Mouse (Mus musculus) ES-E14 (cell line): Measurements from ENCODE around the gene Tas1r2. TPM values are rescaled to one million over a fixed set of nuclear protein-coding genes. Genes with fewer than 3 reads are reported as not detected.
A peak's percentile ranks its signal among the peaks of the same experiment; 100 is the strongest.

Experiments
- DNase-seq: peaks from one replicate; pipeline ENCODE4 v3.0.0-alpha.2; 2013; ENCODE audit warnings: low read depth, low spot score
- H3K27ac ChIP-seq: 2 replicates; pipeline ENCODE4 v1.5.1; 2012; ENCODE audit warnings: low read depth, mild to moderate bottlenecking, low read length, moderate library complexity, mixed read lengths; ENCODE audit not compliant: poor library complexity, insufficient read depth, severe bottlenecking
- H3K36me3 ChIP-seq: 2 replicates; pipeline ENCODE4 v1.6.1; 2012; ENCODE audit warnings: mild to moderate bottlenecking, low read length, moderate library complexity, mixed read lengths; ENCODE audit not compliant: control insufficient read depth, poor library complexity, insufficient read depth, severe bottlenecking
- H3K4me1 ChIP-seq, 2 experiments: fragments of 150-350 bp in 1 of 2; sonication (generic) in 1 of 2; 2 replicates each; pipeline ENCODE4 v1.6.1; 2012; ENCODE audit warnings: low read length in 2 of 2, mild to moderate bottlenecking in 1 of 2, mixed read lengths in 1 of 2; ENCODE audit not compliant: control insufficient read depth in 2 of 2, insufficient read depth in 2 of 2, poor library complexity in 1 of 2
- H3K4me3 ChIP-seq, 2 experiments: fragments of 150-350 bp in 1 of 2; sonication (generic) in 1 of 2; 2 replicates each; pipeline ENCODE4 v1.5.1; 2012; ENCODE audit warnings: low read length in 2 of 2, low read depth in 1 of 2, mild to moderate bottlenecking in 1 of 2, mixed read lengths in 1 of 2; ENCODE audit not compliant: insufficient read depth in 1 of 2, poor library complexity in 1 of 2, severe bottlenecking in 1 of 2
- H3K9ac ChIP-seq: 2 replicates; pipeline ENCODE4 v1.6.1; 2012; ENCODE audit warnings: low read depth, mild to moderate bottlenecking, low read length, mixed read lengths; ENCODE audit not compliant: poor library complexity, insufficient read depth, severe bottlenecking
- H3K9me3 ChIP-seq: fragments of 150-350 bp; sonication (generic); 2 replicates; pipeline ENCODE4 v1.6.1; 2012; ENCODE audit warnings: low read depth, mild to moderate bottlenecking, low read length; ENCODE audit not compliant: control insufficient read depth, insufficient read depth
- CHD2 ChIP-seq: IDR thresholded peaks from 2 replicates; pipeline ENCODE4 v1.6.1; 2014; ENCODE audit warnings: mild to moderate bottlenecking, low read depth, low read length, inconsistent platforms
- HCFC1 ChIP-seq: IDR thresholded peaks from 2 replicates; pipeline ENCODE4 v1.6.1; 2012; ENCODE audit warnings: low read length, inconsistent platforms, borderline replicate concordance; ENCODE audit not compliant: insufficient read depth
- MAFK ChIP-seq: IDR thresholded peaks from 2 replicates; pipeline ENCODE4 v1.6.1; 2014; ENCODE audit warnings: mild to moderate bottlenecking, low read depth, low read length, inconsistent platforms; ENCODE audit not compliant: insufficient read depth
- ZC3H11A ChIP-seq: IDR thresholded peaks from 2 replicates; pipeline ENCODE4 v1.6.1; 2012; ENCODE audit warnings: low read depth, mild to moderate bottlenecking, inconsistent platforms, low read length, borderline replicate concordance
- ZNF384 ChIP-seq: IDR thresholded peaks from 2 replicates; pipeline ENCODE4 v1.6.1; 2012; ENCODE audit warnings: low read depth, low read length, inconsistent platforms
- in situ Hi-C, 2 experiments: fragments of 600-800 bp; cut with MboI; formaldehyde crosslinking; loops; one replicate each; pipeline ENCODE4 v1.15.1; 2025; ENCODE audit warnings: low sequenced_read_pairs in 2 of 2, inconsistent platforms in 1 of 2; ENCODE audit not compliant: unreplicated experiment in 2 of 2
- total RNA-seq: library from RNA; depleted of rRNA; stranded (reverse); fragments of 300-350 nt; gene quantifications from 2 replicates; pipeline ENCODE4 v1.2.3, GENCODE M21; 2012

Tas1r2 gene
- total RNA-seq, 1 experiment: 0.09 TPM

DNA sequence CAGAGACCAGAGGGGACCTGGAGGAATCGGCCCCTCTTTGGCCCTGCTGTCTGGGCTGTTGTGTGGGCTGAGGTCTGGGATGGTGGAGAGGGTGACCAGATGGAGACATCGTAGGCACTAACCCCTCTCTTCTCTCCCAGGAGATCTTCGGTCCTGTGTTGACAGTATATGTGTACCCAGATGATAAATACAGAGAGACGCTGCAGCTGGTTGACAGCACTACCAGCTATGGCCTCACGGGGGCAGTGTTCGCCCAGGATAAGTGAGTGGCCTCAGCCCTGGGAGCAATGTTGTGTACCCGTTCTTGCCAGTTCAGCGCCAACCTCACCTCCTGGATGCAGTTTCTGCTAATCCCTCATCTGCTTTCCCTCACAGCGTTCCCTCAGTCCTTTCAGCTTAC lies 9.4 kb upstream of the Tas1r2 start:
- TF ChIP-seq ZC3H11A (no peak; the same call in 1 of the 2 replicates), MAFK (no peak), HCFC1 (no peak), CHD2 (no peak), ZNF384 (no peak)
- Histone ChIP-seq H3K9me3 (no peaks in the 10 kb centered on the region), H3K4me3 (no peak overlapping the region), H3K27ac (no peak overlapping the region; the same call in 1 of the 2 replicates), H3K9ac (no peak overlapping the region), H3K4me1 (peaks cover 0 to 28% of the 10 kb centered on the region in 2 experiments; a peak in 2 of 4 replicates), H3K36me3 (peaks cover 34% of the 10 kb centered on the region)
- in situ Hi-C loops: loop anchor here in 1 of 2 experiments (5.0 kb wide), 1 partner anchor 213 kb away; no protein-coding TSS in a partner anchor
- DNase-seq: peak; percentile 68

DNA sequence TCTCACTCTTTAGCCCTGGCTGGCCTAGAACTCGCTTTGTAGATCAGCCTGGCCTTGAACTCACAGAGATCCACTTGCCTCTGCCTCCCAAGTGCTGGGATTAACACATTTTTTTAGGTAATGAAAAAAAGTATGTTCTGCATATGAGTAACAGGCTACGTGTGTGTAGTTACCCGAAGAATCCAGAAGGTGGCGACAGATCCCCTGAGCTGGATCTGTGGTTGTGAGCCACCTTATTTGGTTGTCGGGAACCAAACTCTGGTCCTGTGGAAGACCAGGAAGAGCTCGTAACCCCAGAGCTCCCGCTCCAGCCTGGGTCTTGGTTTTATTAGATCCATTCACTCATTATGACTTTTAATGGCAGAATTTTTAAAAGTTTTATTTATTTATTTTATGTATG lies 6.4 kb upstream of the Tas1r2 start:
- Histone ChIP-seq H3K4me3 (no peak overlapping the region), H3K27ac (no peak overlapping the region), H3K9ac (no peak overlapping the region), H3K4me1 (peaks cover 0 to 16% of the 10 kb centered on the region in 2 experiments; a peak in 2 of 4 replicates), H3K36me3 (peaks cover 34% of the 10 kb centered on the region), H3K9me3 (no peaks in the 10 kb centered on the region)
- peak; percentile 67 for DNase-seq
- in situ Hi-C loops: no loop called here
- TF ChIP-seq MAFK: no peak
- TF ChIP-seq ZNF384: 0 out of 2 replicates have a peak, but pooled peaks have one; percentile 35
- TF ChIP-seq HCFC1: no peak

DNA sequence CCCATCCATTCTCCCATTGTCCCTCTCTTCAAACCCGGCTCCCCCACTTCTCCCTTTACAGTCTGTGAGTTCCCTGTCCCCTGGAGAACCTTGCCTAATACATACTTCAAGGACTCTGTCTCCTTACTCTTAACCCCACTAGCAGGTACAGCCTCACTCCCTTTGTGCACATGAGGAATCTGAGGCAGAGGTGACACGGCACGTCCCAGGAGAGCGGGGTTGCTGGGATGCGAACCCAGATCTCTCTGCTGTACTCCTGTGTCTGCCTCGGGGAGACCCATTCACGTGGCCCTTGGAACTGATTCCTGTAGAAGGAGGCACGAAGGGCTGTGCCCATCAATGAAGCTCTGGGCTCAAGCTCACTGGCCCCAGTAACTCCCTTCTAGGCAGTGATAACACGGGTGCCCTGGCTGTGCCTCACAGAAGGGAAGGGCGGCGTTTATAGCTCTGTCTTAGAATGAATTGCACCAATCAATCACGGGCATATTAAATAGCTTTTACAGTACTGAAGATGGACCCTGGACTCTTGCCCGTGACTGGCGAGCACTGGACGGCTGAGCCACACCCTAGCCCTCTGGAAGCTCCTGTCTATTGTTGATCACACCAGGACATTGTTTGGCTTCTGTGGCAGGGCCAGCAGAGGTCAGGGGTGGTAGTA lies 3.1 kb upstream of the Tas1r2 start:
- in situ Hi-C loops: no loop called here
- no peak for DNase-seq
- TF ChIP-seq HCFC1 (no peak), CHD2 (no peak), ZC3H11A (no peak), MAFK (no peak), ZNF384 (no peak)
- Histone ChIP-seq H3K4me1 (no peaks in the 10 kb centered on the region), H3K4me3 (no peak overlapping the region), H3K27ac (no peak overlapping the region), H3K9me3 (no peaks in the 10 kb centered on the region), H3K36me3 (peaks cover 13% of the 10 kb centered on the region), H3K9ac (no peak overlapping the region)

- no peak for TF ChIP-seq CHD2
- no peak for TF ChIP-seq ZNF384
- TF ChIP-seq HCFC1: no peak
- TF ChIP-seq MAFK: no peak
- TF ChIP-seq ZC3H11A: no peak
- H3K9ac ChIP-seq: no peak overlapping the region
- in situ Hi-C loops: no loop called here
- no peak for DNase-seq
- H3K4me1 ChIP-seq: no peaks in the 10 kb centered on the region
- H3K4me3 ChIP-seq: no peak overlapping the region
- H3K9me3 ChIP-seq: no peaks in the 10 kb centered on the region
- no peak overlapping the region for H3K27ac ChIP-seq
- H3K36me3 ChIP-seq: peaks cover 13% of the 10 kb centered on the region
Measured at GRCm38 (mm10) chr4:139650907-139651306, 2.4 kb upstream of the Tas1r2 start.
